ENCODE assay signal across 19 mouse cellular contexts in the genomic region with DNA sequence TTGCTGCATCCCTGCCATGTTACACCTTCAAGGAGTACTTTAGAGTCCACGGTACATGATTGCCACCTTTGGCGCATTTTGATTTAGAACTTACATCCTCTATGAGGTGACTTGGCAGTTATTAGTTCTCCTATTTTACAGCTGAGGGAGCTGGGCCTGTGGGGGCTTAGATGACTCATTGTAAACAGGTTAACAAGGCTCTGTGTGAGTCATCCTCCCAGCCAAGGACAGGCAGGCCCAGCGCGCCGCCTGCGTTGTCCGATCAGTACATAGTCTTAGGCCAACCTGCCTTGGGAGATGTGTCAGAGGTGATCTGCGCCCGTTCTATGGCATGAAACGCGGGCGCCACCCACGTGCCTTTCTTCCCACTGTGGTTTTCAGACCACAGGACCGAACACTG.
DNase-seq lines count a peak whose midpoint lies in the region; ATAC-seq and TF ChIP-seq lines count a peak whose summit lies in the region.
"Had no signal": no experiment of that assay in that cellular context is flagged by ENCODE, and none has a peak within 500 bp of the region (broad histone marks: within the 10 kb centered on the region; RNA-seq: fewer than 3 reads in every experiment).

No protein-coding gene starts in this region.

- no peak overlapping the region for H3K27ac ChIP-seq in intestine, embryonic 15.5 days
- no peak overlapping the region for H3K27ac ChIP-seq in intestine, embryonic 16.5 days (ENCODE audit: low read length)
- no peak overlapping the region for H3K27ac ChIP-seq in lung, postnatal 0 days (ENCODE audit: low read length)
- H3K27ac ChIP-seq: hindbrain, embryonic 10.5 days; stomach, embryonic 15.5 days had no signal

- 77% methylated on average over 14 of the region's 14 CpGs for WGBS in intestine, embryonic 15.5 days
- 79% methylated on average over 14 of the region's 14 CpGs for WGBS in intestine, embryonic 16.5 days
- WGBS in lung, postnatal 0 days: 85% methylated on average over 14 of the region's 14 CpGs

- H3K9me3 ChIP-seq in intestine, embryonic 15.5 days: no peaks in the 10 kb centered on the region
- H3K9me3 ChIP-seq in intestine, embryonic 16.5 days (ENCODE audit: control insufficient read depth, low read length): no peaks in the 10 kb centered on the region
- H3K9me3 ChIP-seq in E14TG2a.4 (ENCODE audit: low read length): no peaks in the 10 kb centered on the region
- no peaks in the 10 kb centered on the region for H3K9me3 ChIP-seq in lung, postnatal 0 days (ENCODE audit: low read length)
- H3K9me3 ChIP-seq: heart, embryonic 12.5 days; hindbrain, embryonic 10.5 days; stomach, embryonic 15.5 days had no signal

- no peak overlapping the region for H3K4me2 ChIP-seq in intestine, embryonic 15.5 days (replicated peaks)
- no peak overlapping the region for H3K4me2 ChIP-seq in intestine, embryonic 16.5 days (ENCODE audit: low read depth, low read length)
- no peak overlapping the region for H3K4me2 ChIP-seq in lung, postnatal 0 days (replicated peaks; ENCODE audit: low read depth, low read length)
- H3K4me2 ChIP-seq: heart, embryonic 12.5 days; stomach, embryonic 15.5 days had no signal

- 0 out of 2 replicates have a peak, but pooled peaks have one; percentile 62 for ATAC-seq in intestine, embryonic 15.5 days
- ATAC-seq in intestine, embryonic 16.5 days: no peak; the same call in 1 of the 2 replicates
- ATAC-seq in monocyte, adult 5-6 weeks (replicated peaks; ENCODE audit: insufficient number of reproducible peaks, low FRiP score, low TSS enrichment, poor library complexity, severe bottlenecking): peak; percentile 34; the same call in 1 of the 2 replicates
- no peak for ATAC-seq in lung, postnatal 0 days
- ATAC-seq: forebrain, postnatal 0 days had no signal

- H3K27me3 ChIP-seq in intestine, embryonic 15.5 days (replicated peaks): no peaks in the 10 kb centered on the region
- H3K27me3 ChIP-seq in intestine, embryonic 16.5 days (replicated peaks; ENCODE audit: control insufficient read depth, insufficient read depth, low read length): no peaks in the 10 kb centered on the region
- peaks cover 42% of the 10 kb centered on the region for H3K27me3 ChIP-seq in E14TG2a.4 (ENCODE audit: insufficient read depth, low read length)
- H3K27me3 ChIP-seq in lung, postnatal 0 days (replicated peaks; ENCODE audit: insufficient read depth, low read length): no peaks in the 10 kb centered on the region
- H3K27me3 ChIP-seq: stomach, embryonic 15.5 days had no signal

- H3K36me3 ChIP-seq in intestine, embryonic 15.5 days: no peaks in the 10 kb centered on the region
- H3K36me3 ChIP-seq in intestine, embryonic 16.5 days (ENCODE audit: control insufficient read depth, insufficient read depth, low read length): no peaks in the 10 kb centered on the region
- H3K36me3 ChIP-seq in E14TG2a.4 (ENCODE audit: insufficient read depth, low read length): no peaks in the 10 kb centered on the region
- H3K36me3 ChIP-seq in lung, postnatal 0 days (ENCODE audit: insufficient read depth, low read length): no peaks in the 10 kb centered on the region
- H3K36me3 ChIP-seq: heart, embryonic 12.5 days; hindbrain, embryonic 10.5 days; stomach, embryonic 15.5 days had no signal

- H3K4me3 ChIP-seq in intestine, embryonic 15.5 days (replicated peaks): no peak overlapping the region
- H3K4me3 ChIP-seq in intestine, embryonic 16.5 days (ENCODE audit: low read length): no peak overlapping the region
- H3K4me3 ChIP-seq in E14TG2a.4 (replicated peaks; ENCODE audit: low read length): 0 out of 2 replicates have a peak overlapping the region, but pooled peaks have one; percentile 13
- no peak overlapping the region for H3K4me3 ChIP-seq in lung, postnatal 0 days (ENCODE audit: low read depth, low read length)
- H3K4me3 ChIP-seq: heart, embryonic 12.5 days; hindbrain, embryonic 10.5 days; stomach, embryonic 15.5 days had no signal

- no peaks in the 10 kb centered on the region for H3K4me1 ChIP-seq in intestine, embryonic 15.5 days (replicated peaks)
- no peaks in the 10 kb centered on the region for H3K4me1 ChIP-seq in intestine, embryonic 16.5 days (ENCODE audit: control insufficient read depth, insufficient read depth, low read length)
- H3K4me1 ChIP-seq in E14TG2a.4 (replicated peaks; ENCODE audit: low read depth, low read length): peaks cover 15% of the 10 kb centered on the region
- H3K4me1 ChIP-seq in lung, postnatal 0 days (ENCODE audit: insufficient read depth, low read depth, low read length): no peaks in the 10 kb centered on the region
- H3K4me1 ChIP-seq: heart, embryonic 12.5 days; hindbrain, embryonic 10.5 days; stomach, embryonic 15.5 days had no signal

- TF ChIP-seq CTCF in E14TG2a.4 (conservative IDR thresholded peaks at IDR 0.05; ENCODE audit: low read length): no peak
- TF ChIP-seq CTCF in lung, postnatal 0 days (IDR thresholded peaks at IDR 0.05): no peak

- no peak overlapping the region for H3K9ac ChIP-seq in intestine, embryonic 15.5 days
- H3K9ac ChIP-seq in intestine, embryonic 16.5 days (ENCODE audit: low read depth, low read length): no peak overlapping the region
- no peak overlapping the region for H3K9ac ChIP-seq in lung, postnatal 0 days (replicated peaks; ENCODE audit: low read depth)
- H3K9ac ChIP-seq: forebrain, postnatal 0 days; heart, embryonic 12.5 days; stomach, embryonic 15.5 days had no signal

- TF ChIP-seq EP300 in lung, postnatal 0 days (IDR thresholded peaks at IDR 0.05): no peak

- DNase-seq in brain, adult 2 months (ENCODE audit: low read depth, low spot score): peak; percentile 62
- DNase-seq in lung, postnatal 0 days (ENCODE audit: low spot score): no peak
- DNase-seq in kidney, postnatal 25 days: no peak
- DNase-seq in retina, postnatal 1 day: no peak
- DNase-seq: cerebellum, adult 18-20 months; forebrain, postnatal 0 days; gastrocnemius, postnatal 14 days; kidney, adult 18-20 months; liver; lung, adult 2 months; right cerebral cortex, postnatal 4 days; thymus, postnatal 14 days had no signal

Comparison
In these comparisons a context has a peak if more than half of its experiments do, and no peak if none do; other contexts are left out.
1. ATAC-seq: peak in intestine, embryonic 15.5 days (single experiment) and monocyte, adult 5-6 weeks (single experiment); none in intestine, embryonic 16.5 days (single experiment) and lung, postnatal 0 days (single experiment).